Mouse (Mus musculus) myocyte (in vitro differentiated cells): ENCODE data around the gene Letm1.

ENCODE experiments used
- E2F4 ChIP-seq: IDR thresholded peaks from one replicate; pipeline ENCODE4 v1.6.1; 2011; ENCODE audit warnings: mild to moderate bottlenecking, control low read depth, moderate library complexity; ENCODE audit not compliant: insufficient read depth
- MAX ChIP-seq: IDR thresholded peaks from one replicate; pipeline ENCODE4 v1.6.1; 2011; ENCODE audit warnings: low read depth, mild to moderate bottlenecking, control low read depth
- MYOG ChIP-seq, 3 experiments: IDR thresholded peaks; one replicate each; pipeline ENCODE4 v1.6.1; 2011; ENCODE audit warnings: control low read depth in 2 of 3, low read depth in 2 of 3, mild to moderate bottlenecking in 2 of 3; ENCODE audit not compliant: insufficient read length in 2 of 3, control insufficient read depth in 1 of 3, insufficient read depth in 1 of 3
- POLR2A ChIP-seq: IDR thresholded peaks from one replicate; pipeline ENCODE4 v1.6.1; 2011; ENCODE audit warnings: low read depth, mild to moderate bottlenecking, control low read depth, moderate library complexity; ENCODE audit not compliant: insufficient read length

DNA sequence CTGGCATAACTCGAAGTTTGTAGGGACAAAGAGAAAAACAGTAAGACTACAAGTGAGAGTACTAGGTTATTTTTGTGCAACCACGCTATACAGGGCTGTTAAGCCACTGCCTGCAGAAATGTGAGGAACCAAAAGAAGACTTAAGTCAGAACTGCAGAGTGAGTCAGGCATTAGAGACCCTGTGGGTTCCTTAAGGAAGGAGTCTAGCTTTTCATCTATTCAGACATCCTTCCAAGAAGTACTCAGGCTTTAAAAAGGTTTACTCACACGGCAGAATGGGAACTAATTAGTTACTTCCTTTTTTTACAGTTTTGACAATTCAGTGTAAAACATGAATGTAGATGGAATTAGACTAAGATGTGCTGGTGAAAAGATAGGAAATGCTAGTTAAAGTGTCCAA lies 39.8 kb upstream of the Letm1 start:
- no peak for TF ChIP-seq E2F4
- TF ChIP-seq MYOG (IDR thresholded peaks at IDR 0.05; ENCODE audit: control insufficient read depth in 1 of 3, insufficient read depth in 1 of 3, insufficient read length in 2 of 3, low read depth in 2 of 3) = no peak
- no peak for TF ChIP-seq POLR2A
- no peak for TF ChIP-seq MAX
